Mouse (Mus musculus) layer of hippocampus, postnatal 36 days (tissue): Measurements from ENCODE around the gene Pik3c2b. TPM values are rescaled to one million over a fixed set of nuclear protein-coding genes. Genes with fewer than 3 reads are reported as not detected.
"Not testable (repeated sequence)": the region's sequence is repeated elsewhere in the genome, so short reads cannot be mapped to it uniquely, and the experiment has no call there.

Experiments used
- DNase-seq, 2 experiments: peaks; one replicate each; pipeline ENCODE4 v3.0.0; 2022
- total RNA-seq, 2 experiments: library from RNA; stranded (reverse); gene quantifications; 2 replicates each; pipeline ENCODE4 v1.2.3; 2021

The Pik3c2b gene
- total RNA-seq, 2 experiments from 2014 or later: 14.7 to 16.2 TPM

DNA sequence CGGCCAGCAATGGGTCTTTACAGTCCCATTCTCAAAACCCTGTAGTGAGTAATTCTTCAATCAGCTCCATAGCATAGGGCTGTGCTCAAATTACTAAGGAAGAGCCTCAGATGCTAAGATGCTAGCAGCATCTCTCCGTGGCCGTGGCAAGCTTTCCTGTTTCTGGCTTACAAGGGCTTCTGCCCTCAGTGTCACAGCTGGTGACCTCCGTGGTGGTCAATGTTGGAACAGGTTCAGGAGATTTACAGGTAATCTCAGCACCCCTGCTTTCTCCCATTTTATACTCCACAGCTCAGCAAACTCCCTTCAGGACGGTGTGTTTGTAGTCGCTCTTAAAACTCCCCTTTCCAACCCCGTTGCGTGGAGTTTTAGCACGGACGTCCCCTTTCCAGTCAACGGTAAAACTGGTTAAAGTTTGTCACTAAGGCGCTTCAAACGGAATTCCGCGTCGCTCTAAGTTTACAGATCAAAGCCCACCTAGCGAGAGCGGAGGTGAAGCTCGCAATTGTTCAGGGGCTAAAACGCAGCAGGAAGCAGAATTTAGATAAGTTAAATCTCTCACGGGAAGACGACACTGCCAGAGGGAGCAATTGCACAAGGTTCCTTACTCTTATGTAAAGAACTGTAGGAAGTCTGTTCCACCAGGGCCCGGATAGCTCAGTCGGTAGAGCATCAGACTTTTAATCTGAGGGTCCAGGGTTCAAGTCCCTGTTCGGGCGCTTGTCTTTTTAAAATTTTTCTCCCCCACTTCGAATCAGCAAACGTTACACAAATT is 12.0 kb upstream of the Pik3c2b start:
- DNase-seq: peak; percentile 58 to 72

- peak in 1 of 2 experiments; percentile 37 for DNase-seq
These were observed 11.4 kb upstream of the Pik3c2b start for GRCm38 (mm10) chr1:133034091-133034460.

- not testable (repeated sequence) for DNase-seq
These were observed 10.8 kb upstream of the Pik3c2b start for GRCm38 (mm10) chr1:133034682-133035081.

GRCm38 (mm10) chr1:133039505-133039949 is 5.9 kb upstream of the Pik3c2b start:
- no peak for DNase-seq

GRCm38 (mm10) chr1:133045861-133046440 is 484 bp downstream of the Pik3c2b start:
- peak; percentile 61 to 76 for DNase-seq

GRCm38 (mm10) chr1:133046441-133046931 is 1.0 kb downstream of the Pik3c2b start:
- DNase-seq: no peak

DNA sequence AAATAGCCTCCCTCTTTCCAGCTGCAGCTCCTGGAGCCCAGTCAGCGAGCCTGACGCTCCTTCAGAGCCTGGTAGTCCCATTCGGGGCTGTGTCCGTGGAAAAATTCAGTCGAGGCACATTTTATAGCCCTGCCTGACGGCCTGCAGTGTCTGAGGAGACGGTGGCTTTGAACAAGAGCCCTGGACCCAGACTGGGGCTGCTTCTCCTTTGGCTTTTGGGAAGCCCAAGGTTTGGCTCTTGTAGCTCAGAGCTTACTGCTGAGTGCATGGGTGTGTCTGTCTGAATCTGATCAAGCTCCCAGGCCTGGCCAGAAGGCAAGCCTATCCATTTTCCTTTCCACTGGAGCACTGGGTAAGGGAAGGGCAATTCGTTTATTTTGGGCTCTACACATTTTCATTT is 2.1 kb downstream of the Pik3c2b start:
- DNase-seq: no peak

DNA sequence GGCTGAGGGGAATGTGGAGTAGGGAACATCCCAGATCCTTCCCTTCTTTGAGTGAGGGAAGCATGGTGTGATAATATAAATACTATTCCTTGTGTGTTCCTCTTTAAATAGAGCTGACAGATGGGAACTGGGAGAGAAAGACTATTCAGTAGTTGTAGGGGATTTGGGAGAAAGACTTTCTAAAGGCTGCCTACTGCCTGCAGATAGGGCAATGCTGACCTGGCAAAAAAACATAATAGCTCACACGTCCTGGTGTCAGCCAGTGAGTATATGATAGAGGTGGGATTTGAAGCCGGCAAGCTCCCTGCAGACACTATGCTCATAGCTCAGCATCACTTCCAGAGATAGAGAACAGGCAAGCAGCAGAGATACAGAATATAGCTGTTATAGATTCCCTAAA is 3.2 kb downstream of the Pik3c2b start:
- no peak for DNase-seq

- DNase-seq: no peak
These were observed 4.5 kb downstream of the Pik3c2b start for GRCm38 (mm10) chr1:133050001-133050431.

- no peak for DNase-seq
These were observed 6.4 kb downstream of the Pik3c2b start for GRCm38 (mm10) chr1:133051829-133052228.

- DNase-seq: no peak
These were observed 7.6 kb downstream of the Pik3c2b start for GRCm38 (mm10) chr1:133053034-133053433.

DNA sequence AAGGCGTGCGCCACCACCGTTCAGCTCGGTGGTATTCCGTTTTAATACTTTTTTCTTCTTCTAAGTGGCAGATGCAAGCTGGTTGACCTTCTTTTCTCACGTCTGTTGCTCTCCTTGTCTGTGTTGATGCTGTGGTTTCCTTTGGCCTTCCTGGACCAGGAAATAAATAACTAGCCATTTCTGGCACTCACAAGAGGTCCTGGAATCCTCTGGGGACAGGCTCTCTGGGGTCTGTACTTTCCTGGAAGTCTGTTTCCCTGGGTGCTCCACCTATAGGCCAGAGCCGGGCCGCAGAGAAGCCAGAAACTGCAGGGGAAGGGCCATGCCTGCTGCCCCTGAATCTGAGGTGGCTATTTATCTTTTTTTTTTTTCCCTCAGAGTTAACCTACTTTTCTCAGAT is 8.9 kb downstream of the Pik3c2b start:
- DNase-seq: no peak

DNA sequence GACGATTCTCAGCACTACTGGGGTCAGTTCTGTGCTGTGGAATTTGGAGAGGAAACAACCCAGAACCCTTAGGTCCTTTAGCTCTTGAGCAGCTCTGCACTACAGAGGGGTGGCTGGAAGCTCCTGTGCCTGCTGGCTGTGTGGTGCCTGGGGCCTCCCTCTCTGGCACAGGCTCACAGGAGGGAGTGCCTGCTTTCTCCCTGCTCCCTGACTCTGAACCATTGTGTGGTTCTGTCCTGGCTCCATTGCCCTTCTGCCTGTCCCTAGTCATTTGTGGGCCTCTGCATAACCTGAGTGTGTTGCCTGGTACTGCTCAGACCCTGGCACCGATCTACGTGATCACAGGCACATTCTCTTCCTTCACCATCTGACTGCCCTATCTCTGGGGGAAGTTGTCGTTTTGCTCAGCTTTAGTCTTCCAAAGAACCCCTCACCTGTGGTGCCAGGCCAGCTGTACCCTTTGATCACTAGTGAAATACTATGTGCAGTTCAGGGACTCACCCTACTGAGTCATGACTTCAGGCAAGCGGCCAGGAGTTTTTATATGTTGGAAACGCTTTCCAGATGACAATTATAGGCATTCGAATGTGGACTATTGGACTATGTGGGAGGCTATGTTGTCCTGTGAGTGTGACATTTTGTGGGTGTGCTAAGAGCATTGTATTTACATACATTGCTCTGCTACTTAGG is 12.0 kb downstream of the Pik3c2b start:
- DNase-seq: no peak

DNA sequence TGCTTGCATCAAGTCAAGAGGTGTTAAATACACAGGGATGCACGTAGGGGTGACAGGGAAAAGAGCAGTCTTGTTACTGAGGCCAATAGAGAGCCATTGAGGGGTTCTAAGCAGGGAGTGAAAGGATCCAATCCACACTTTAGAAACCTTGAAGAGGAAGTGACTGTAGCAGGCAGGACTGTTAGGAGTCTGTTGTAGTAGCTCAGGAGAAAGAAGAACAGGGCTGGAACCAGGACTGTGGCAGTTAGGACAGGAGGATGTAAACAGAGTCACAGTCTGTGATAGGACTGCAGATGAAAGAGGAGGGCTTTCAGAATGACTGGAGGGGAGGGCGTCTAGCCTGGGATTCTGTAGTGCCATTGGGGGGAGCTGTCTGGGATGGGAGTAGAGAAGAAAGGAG is 14.1 kb downstream of the Pik3c2b start:
- no peak for DNase-seq

DNA sequence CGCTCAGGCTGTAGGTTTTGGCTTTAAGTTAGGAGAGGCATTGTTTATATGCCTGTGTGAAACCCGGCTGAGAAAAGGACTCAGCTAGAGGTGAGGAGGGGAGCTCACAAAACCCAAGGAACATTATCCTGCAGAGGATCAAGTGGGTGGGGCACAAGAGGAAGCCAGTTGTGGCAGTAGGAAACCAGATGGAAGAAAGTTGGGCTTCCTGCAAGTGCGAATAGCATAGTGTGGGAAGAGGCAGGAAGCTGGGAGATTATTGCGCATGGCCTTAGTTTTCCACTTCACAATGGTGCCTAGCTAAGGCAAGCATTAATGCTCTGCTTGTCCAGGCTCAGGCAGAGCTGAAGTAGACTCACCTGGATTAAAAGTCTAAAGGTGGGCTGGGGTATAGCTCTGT is 15.2 kb downstream of the Pik3c2b start:
- no peak for DNase-seq

DNA sequence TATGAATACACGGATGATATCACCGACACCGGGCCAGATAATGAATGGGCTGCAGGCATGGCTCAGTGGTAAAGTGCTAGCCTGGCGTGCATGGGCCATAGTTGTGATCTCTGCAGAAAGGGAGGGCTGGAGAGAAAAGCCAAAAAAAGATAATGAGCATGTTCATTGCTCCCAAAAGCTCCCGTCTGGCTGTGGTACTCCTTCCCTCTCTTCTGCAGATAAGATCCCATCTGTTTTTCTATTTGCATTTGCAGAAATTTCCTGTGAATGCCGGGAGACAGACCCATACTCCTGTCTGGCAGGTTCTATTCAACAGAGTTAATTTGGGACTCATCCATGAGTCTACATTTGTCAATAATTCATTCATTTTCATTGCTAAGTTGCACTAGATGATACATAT is 17.7 kb downstream of the Pik3c2b start:
- DNase-seq: no peak

- no peak for DNase-seq
These were observed 22.8 kb downstream of the Pik3c2b start for GRCm38 (mm10) chr1:133068268-133068667.

DNA sequence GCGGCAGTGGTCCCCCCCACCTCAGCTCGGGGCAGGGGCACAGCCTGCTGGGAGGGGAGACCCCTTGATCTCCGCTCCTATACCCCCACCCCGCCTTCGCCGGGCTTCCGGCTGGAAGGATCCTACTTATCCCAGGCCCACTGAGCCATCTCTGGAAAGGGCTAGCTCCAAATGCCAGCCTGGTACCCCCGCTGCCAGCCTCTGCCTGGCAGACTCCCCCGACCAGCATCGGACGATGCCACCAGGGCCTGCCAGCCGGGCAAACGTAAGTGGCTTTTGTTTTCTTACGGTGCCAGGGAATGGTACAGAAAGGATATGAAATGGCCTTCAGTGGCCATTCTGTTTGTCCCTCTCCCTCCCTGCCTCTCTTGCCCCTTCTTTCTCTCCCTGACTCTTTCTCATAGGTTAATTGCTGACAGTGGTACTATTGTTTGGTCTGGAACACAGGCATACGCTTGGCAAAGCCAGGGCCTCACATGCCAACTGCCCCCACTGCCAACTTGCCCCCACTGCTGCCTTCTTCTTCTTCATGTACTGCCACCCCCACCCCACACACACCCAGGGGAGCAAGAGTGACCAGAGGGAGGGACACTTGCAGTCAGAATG is 23.3 kb downstream of the Pik3c2b start:
- peak; percentile 53 to 60 for DNase-seq

DNA sequence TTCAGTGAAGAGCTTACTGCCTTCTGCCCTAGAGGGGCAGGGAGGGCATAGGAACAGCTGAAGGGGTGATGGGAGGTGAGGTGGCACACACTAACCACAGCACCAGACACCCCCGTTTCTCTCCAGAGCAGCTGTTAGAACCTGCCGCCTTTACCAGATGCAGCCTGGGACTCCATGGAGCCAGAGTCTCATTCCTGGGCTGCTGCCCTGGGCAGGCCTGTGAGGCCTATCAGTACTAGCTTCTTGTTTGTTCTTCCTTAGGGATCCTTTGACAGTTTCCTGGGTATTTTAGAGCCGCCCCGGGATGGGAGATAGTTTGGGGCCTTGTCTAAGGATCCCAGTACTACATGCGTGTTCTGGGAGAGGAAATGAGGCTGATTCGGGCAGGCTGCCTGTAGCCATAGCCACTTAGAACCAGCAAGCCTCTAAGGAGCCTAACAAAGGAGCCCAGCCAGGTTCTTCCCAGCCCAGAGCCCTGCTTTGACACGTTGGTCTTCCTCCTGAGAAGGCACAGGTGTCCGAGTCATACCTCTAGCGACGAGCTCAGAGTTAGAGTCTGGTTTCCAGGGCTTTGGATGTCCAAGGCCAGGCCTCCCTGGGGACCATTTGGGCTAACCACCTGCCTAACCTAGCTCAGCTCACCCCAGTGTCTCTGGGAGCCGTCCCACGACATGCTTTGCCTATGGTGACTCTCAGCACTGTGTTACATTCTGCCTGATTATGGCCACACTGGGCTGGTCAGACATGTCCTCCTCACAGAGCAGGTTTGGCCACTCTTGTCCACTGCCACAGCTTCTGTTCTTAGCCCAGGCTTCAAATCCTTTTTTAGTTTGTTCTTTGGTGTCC is 24.0 kb downstream of the Pik3c2b start:
- no peak for DNase-seq

DNA sequence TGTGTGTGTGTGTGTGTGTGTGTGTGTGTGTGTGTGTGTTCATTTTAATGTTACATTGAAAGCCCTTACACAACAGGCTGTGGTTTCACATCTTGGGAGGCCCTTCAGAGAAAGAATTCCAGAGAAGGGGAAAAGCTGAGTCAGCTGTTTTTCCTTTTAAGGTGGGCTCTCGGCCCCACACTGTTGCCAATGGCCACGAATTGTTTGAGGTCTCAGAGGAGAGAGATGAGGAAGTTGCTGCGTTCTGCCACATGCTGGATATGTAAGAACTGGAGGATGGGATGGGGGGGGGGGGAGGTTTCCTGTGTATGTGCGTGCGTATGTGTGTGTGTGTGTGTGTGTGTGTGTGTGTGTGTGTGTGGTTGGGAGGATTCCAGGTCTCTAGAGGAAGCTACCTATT is 24.7 kb downstream of the Pik3c2b start:
- no peak for DNase-seq

DNA sequence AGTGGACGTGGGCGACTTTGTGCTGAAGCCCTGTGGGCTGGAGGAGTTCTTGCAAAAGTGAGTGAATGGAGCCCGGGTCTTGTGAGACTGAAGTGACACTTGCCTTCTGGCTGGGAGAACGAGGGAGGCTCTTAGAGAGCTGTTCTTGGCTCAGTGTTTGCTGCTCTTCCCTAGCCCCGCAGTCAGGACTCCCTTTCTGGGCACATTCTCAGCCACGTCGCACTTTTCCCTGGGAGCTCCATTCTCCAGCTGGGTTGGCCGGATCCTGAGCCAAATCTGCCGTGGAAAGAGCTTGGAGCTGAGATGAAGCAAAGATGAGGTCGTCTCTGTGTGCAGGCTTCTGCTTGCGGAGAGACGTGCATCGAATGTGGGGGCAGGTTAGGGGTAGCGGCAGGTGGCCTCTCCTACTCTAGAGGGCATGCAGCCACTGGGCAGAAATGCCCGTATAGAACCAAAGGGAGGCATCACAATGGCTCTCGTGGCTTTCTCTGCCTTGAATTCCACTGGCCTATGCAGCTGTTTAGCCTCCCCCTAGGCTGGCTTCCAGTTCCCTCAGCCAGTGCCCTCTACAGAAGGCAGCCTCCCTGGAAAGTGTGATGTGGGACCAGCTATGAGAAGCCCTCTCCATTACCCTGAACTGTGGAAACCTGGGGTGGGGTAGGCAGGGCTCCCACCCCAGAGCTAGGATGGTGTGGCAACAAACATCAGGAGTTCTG is 26.4 kb downstream of the Pik3c2b start:
- peak; percentile 41 to 43 for DNase-seq
